Mouse (Mus musculus) embryonic fibroblast, embryonic 13.5 days (primary cell): ENCODE results near the gene Fto.
A peak's percentile ranks its signal among the peaks of the same experiment; 100 is the strongest.

Experiments
- CTCF ChIP-seq: IDR thresholded peaks from 2 replicates; pipeline ENCODE4 v1.5.1; 2011; ENCODE audit warnings: mild to moderate bottlenecking, control low read depth, low read length, moderate library complexity, borderline replicate concordance; ENCODE audit not compliant: insufficient read depth
- POLR2A ChIP-seq: IDR thresholded peaks from 2 replicates; pipeline ENCODE4 v1.6.1; 2011; ENCODE audit warnings: low read depth, mild to moderate bottlenecking, control low read depth, low read length, moderate library complexity

GRCm38 (mm10) chr8:91276337-91276736, 37.0 kb upstream of the Fto start:
- TF ChIP-seq CTCF (peak; percentile 39; the same call in 1 of the 2 replicates), POLR2A (no peak)
